ENCODE assay signal across 14 mouse cellular contexts in genomic region chr10:101373850-101374581, GRCm38 (mm10).
A peak's percentile ranks its signal among the peaks of the same experiment; 100 is the strongest.
DNase-seq lines count a peak whose midpoint lies in the region; ATAC-seq and TF ChIP-seq lines count a peak whose summit lies in the region.
"Had no signal": no experiment of that assay in that cellular context is flagged by ENCODE, and none has a peak within 500 bp of the region (broad histone marks: within the 10 kb centered on the region; RNA-seq: fewer than 3 reads in every experiment).

No protein-coding gene starts in this region.

- DNase-seq in retina, postnatal 1 day = peak; percentile 11
- no peak for DNase-seq in retina, embryonic 14.5 days (ENCODE audit: low spot score)
- peak; percentile 49 for DNase-seq in forebrain, postnatal 0 days
- DNase-seq in heart, postnatal 14 days = no peak
- no peak for DNase-seq in urinary bladder, adult 18-20 months (ENCODE audit: low spot score in 2 of 2)
- DNase-seq in spleen, postnatal 10 days (ENCODE audit: low spot score in 2 of 2) = no peak
- DNase-seq: cerebellum, postnatal 36 days; gastrocnemius, adult 2 months; lung, postnatal 4 days; right cerebral cortex, adult 18-20 months; thymus, postnatal 4 days had no signal

- 0 out of 2 replicates have a peak overlapping the region, but pooled peaks have one; percentile 1 for H3K9ac ChIP-seq in forebrain, postnatal 0 days
- no peak overlapping the region for H3K9ac ChIP-seq in midbrain, embryonic 12.5 days (replicated peaks)

- no peaks in the 10 kb centered on the region for H3K9me3 ChIP-seq in forebrain, postnatal 0 days (ENCODE audit: low read length)
- no peaks in the 10 kb centered on the region for H3K9me3 ChIP-seq in midbrain, embryonic 12.5 days
- H3K9me3 ChIP-seq: heart, embryonic 10.5 days had no signal

- H3K27me3 ChIP-seq in forebrain, postnatal 0 days (ENCODE audit: insufficient read depth, low read length) = no peaks in the 10 kb centered on the region
- H3K27me3 ChIP-seq in midbrain, embryonic 12.5 days = no peaks in the 10 kb centered on the region
- H3K27me3 ChIP-seq: Patski had no signal

- no peak for TF ChIP-seq CTCF in forebrain, postnatal 0 days (IDR thresholded peaks at IDR 0.05; ENCODE audit: low read depth)

- intact Hi-C loops in heart, postnatal 14 days (cut with DNase I) = no loop called here

- H3K4me2 ChIP-seq in forebrain, postnatal 0 days (ENCODE audit: low read depth) = no peak overlapping the region
- H3K4me2 ChIP-seq in midbrain, embryonic 12.5 days (replicated peaks) = no peak overlapping the region

- no peaks in the 10 kb centered on the region for H3K36me3 ChIP-seq in forebrain, postnatal 0 days (ENCODE audit: insufficient read depth)
- no peaks in the 10 kb centered on the region for H3K36me3 ChIP-seq in midbrain, embryonic 12.5 days
- H3K36me3 ChIP-seq: heart, embryonic 10.5 days had no signal

- H3K4me1 ChIP-seq in forebrain, postnatal 0 days (ENCODE audit: insufficient read depth) = no peaks in the 10 kb centered on the region
- peaks cover 6% of the 10 kb centered on the region; the same call in 1 of the 2 replicates for H3K4me1 ChIP-seq in midbrain, embryonic 12.5 days
- H3K4me1 ChIP-seq: heart, embryonic 10.5 days had no signal

- 30% methylated on average over 9 of the region's 9 CpGs for WGBS in forebrain, postnatal 0 days
- WGBS in midbrain, embryonic 12.5 days = 61% methylated on average over 9 of the region's 9 CpGs

- H3K27ac ChIP-seq in forebrain, postnatal 0 days (ENCODE audit: low read depth, low read length) = peak overlapping the region; percentile 66
- peak overlapping the region; percentile 46; the same call in 1 of the 2 replicates for H3K27ac ChIP-seq in midbrain, embryonic 12.5 days (replicated peaks)
- H3K27ac ChIP-seq: gastrocnemius, adult 2 months; heart, embryonic 10.5 days had no signal

- no peak overlapping the region for H3K4me3 ChIP-seq in forebrain, postnatal 0 days (ENCODE audit: low read depth, low read length)
- no peak overlapping the region for H3K4me3 ChIP-seq in midbrain, embryonic 12.5 days
- H3K4me3 ChIP-seq: gastrocnemius, adult 2 months; heart, embryonic 10.5 days had no signal

- peak; percentile 94 for ATAC-seq in forebrain, postnatal 0 days
- peak; percentile 95 for ATAC-seq in midbrain, embryonic 12.5 days (ENCODE audit: low FRiP score, low read depth)
- ATAC-seq: Patski had no signal

Comparison
In these comparisons a context has a peak if more than half of its experiments do, and no peak if none do; other contexts are left out.
1. DNase-seq: peak in retina, postnatal 1 day (single experiment) and forebrain, postnatal 0 days (single experiment); none in retina, embryonic 14.5 days (single experiment), heart, postnatal 14 days (0 of 2), urinary bladder, adult 18-20 months (0 of 2) and spleen, postnatal 10 days (0 of 2).